Mouse (Mus musculus) thymus, adult 2 months (tissue): ENCODE data around the gene Hist1h2ao.

ENCODE experiments used
- CTCF ChIP-seq: fragments of 200-500 bp; IDR thresholded peaks from 2 replicates; pipeline ENCODE4 v1.5.1; 2012; ENCODE audit warnings: mild to moderate bottlenecking, control low read depth, low read length, moderate library complexity, borderline replicate concordance; ENCODE audit not compliant: control insufficient read depth, poor library complexity, insufficient read depth; ENCODE audit errors: extremely low read depth
- POLR2A ChIP-seq: fragments of 200-500 bp; IDR thresholded peaks from 2 replicates; pipeline ENCODE4 v1.6.1; 2012; ENCODE audit warnings: mild to moderate bottlenecking, low read length, control low read depth, moderate library complexity; ENCODE audit not compliant: control insufficient read depth, poor library complexity, insufficient read depth; ENCODE audit errors: extremely low read depth

DNA sequence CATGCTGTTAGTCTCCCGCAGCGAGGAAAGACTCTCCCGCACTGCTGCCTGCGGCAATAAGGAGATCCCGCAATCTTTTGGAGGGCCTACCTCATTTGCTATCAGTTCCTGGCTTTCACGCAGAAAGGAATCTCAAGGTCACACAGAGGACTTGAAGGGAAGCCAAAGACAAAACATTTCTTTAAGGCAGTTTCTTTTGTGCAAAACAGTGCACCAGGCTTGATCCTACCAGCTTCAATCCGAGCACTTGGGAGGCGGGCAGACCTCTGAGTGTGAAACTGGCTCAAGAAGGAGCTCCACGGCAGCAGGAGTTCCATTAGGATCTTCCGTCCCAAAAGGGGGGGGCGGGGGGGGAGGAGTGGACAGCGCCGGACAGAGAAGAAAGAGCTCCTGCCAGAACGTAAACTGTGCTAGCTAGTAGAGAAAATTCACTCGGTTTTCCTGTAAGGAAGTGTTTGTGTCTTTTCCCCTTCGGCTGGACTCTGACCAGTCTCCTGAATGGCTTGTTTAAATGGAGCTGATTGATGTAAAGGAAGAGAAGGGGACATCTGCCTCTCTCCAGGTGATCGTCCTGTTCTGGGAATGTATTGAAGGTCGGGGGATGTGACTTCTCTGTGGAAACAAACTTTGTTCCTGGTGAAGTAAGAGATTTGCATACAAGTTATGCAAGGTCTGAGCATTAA is 19.5 kb upstream of the Hist1h2ao start:
- no peak for TF ChIP-seq POLR2A
- no peak for TF ChIP-seq CTCF
